Mouse (Mus musculus): ENCODE measurements at regions not wholly inside any gene's neighbourhood (a gene's known extent, or its start where the extent isn't known, plus 50 kb on each side); places are given as distances from the start of the nearest gene placed in this dataset.

GRCm38 (mm10) chr11:45795322-45795721, 56.5 kb upstream of the Clint1 start:
- no peak for ATAC-seq

DNA sequence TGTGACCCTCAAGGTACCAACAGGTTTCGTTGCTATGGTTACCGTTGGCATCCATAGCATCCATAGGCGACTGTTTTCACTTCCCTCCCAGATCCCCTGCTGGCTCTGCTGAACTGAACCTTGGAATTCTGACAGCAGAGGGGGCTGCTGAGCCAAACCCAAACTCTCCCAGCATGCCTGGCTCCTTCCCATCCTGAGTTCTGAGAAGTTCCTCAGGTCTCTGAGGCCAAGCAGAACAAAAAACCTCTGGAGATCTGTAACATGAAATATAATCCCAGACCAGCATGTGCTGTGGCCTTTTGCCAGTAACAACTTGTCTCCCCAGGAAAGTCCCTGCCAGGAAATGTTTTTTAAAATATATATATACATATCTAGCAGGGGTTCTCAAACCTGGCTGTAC, 56.1 kb upstream of the Clint1 start:
- no peak for ATAC-seq

DNA sequence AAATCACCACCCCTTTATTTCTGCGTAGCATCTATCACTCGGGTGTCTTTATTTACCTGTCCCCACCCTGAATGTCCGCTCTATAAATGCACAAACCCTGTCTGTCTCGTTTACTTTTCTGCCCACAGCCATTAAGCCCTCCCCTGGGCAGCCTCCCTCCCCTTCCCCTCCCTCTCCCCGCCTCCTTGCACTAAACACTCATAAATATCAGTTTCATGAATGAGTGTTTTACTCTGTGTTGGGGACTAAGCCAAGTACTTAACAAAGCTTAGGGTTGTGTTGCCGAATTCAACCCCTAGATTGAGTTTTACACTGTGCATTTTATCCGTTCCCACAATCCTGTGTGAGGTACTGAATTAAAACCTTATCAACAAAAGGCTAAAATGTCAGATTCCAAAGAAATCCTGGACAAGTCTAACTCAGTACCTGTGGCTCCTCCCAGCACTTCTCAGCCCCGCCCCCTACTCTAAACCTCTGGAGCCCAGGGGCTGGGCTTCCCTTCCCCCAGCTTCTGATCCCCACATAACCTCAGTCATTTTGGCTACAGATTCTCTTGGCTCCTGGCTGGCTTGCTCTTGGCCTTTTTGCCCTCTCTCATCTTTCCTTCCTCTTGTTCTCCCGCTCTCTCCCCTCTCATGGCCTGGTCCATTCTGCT, 52.0 kb upstream of the Clint1 start:
- no peak for ATAC-seq

All from inflammation-experienced regulatory T-cells, adult 6 months (primary cell).